Mouse (Mus musculus): ENCODE measurements around the gene Ckap5. TPM values are rescaled to one million over a fixed set of nuclear protein-coding genes. Genes with fewer than 3 reads are reported as not detected.
"Not testable (repeated sequence)": the region's sequence is repeated elsewhere in the genome, so short reads cannot be mapped to it uniquely, and the experiment has no call there.

Gene Ckap5
- total RNA-seq, 1 experiment: 68.8 TPM

GRCm38 (mm10) chr2:91484698-91485097, 41.9 kb upstream of the Ckap5 start:
- H3K27ac ChIP-seq (ENCODE audit: insufficient read depth, low read depth, low read length, poor library complexity, severe bottlenecking): no peak overlapping the region
- no peak for DNase-seq (ENCODE audit: low read depth, low spot score)
- in situ Hi-C loops (cut with MboI; ENCODE audit: low sequenced_read_pairs in 2 of 2, unreplicated experiment in 2 of 2): loop anchor here (10.0 to 25.0 kb wide), 2 partner anchors 200 to 372 kb away; partner anchors contain the start of gene Mybpc3 (in 1 of the 2)
- H3K4me1 ChIP-seq (ENCODE audit: control insufficient read depth in 2 of 2, insufficient read depth in 2 of 2, low read length in 2 of 2, poor library complexity in 1 of 2): no peaks in the 10 kb centered on the region
- no peak for TF ChIP-seq CHD2 (IDR thresholded peaks at IDR 0.05; ENCODE audit: low read depth, low read length)
- TF ChIP-seq ZC3H11A (IDR thresholded peaks at IDR 0.05; ENCODE audit: borderline replicate concordance, low read depth, low read length): no peak
- no peak for TF ChIP-seq HCFC1 (IDR thresholded peaks at IDR 0.05; ENCODE audit: borderline replicate concordance, insufficient read depth, low read length)
- TF ChIP-seq MAFK (IDR thresholded peaks at IDR 0.05; ENCODE audit: insufficient read depth, low read depth, low read length): no peak
- no peak for TF ChIP-seq ZNF384 (IDR thresholded peaks at IDR 0.05; ENCODE audit: low read depth, low read length)
- H3K36me3 ChIP-seq (ENCODE audit: control insufficient read depth, insufficient read depth, low read length, poor library complexity, severe bottlenecking): peaks cover 10% of the 10 kb centered on the region; the same call in 1 of the 2 replicates
- H3K9ac ChIP-seq (ENCODE audit: insufficient read depth, low read depth, low read length, poor library complexity, severe bottlenecking): no peak overlapping the region
- H3K9me3 ChIP-seq (ENCODE audit: control insufficient read depth, insufficient read depth, low read depth, low read length): no peaks in the 10 kb centered on the region
- no peak overlapping the region for H3K4me3 ChIP-seq (ENCODE audit: insufficient read depth in 1 of 2, low read depth in 1 of 2, low read length in 2 of 2, poor library complexity in 1 of 2, severe bottlenecking in 1 of 2)

- H3K4me1 ChIP-seq (ENCODE audit: control insufficient read depth in 2 of 2, insufficient read depth in 2 of 2, low read length in 2 of 2, poor library complexity in 1 of 2): no peaks in the 10 kb centered on the region
- no peak overlapping the region for H3K9ac ChIP-seq (ENCODE audit: insufficient read depth, low read depth, low read length, poor library complexity, severe bottlenecking)
- H3K27ac ChIP-seq (ENCODE audit: insufficient read depth, low read depth, low read length, poor library complexity, severe bottlenecking): no peak overlapping the region
- no peak for DNase-seq (ENCODE audit: low read depth, low spot score)
- H3K36me3 ChIP-seq (ENCODE audit: control insufficient read depth, insufficient read depth, low read length, poor library complexity, severe bottlenecking): peaks cover 8% of the 10 kb centered on the region; the same call in 1 of the 2 replicates
- in situ Hi-C loops (cut with MboI; ENCODE audit: low sequenced_read_pairs in 2 of 2, unreplicated experiment in 2 of 2): loop anchor here (10.0 to 25.0 kb wide), 2 partner anchors 200 to 373 kb away; partner anchors contain the start of gene Mybpc3 (in 1 of the 2)
- H3K9me3 ChIP-seq (ENCODE audit: control insufficient read depth, insufficient read depth, low read depth, low read length): no peaks in the 10 kb centered on the region
- H3K4me3 ChIP-seq (ENCODE audit: insufficient read depth in 1 of 2, low read depth in 1 of 2, low read length in 2 of 2, poor library complexity in 1 of 2, severe bottlenecking in 1 of 2): no peak overlapping the region
- no peak for TF ChIP-seq MAFK (IDR thresholded peaks at IDR 0.05; ENCODE audit: insufficient read depth, low read depth, low read length)
- TF ChIP-seq ZC3H11A (IDR thresholded peaks at IDR 0.05; ENCODE audit: borderline replicate concordance, low read depth, low read length): no peak
- TF ChIP-seq HCFC1 (IDR thresholded peaks at IDR 0.05; ENCODE audit: borderline replicate concordance, insufficient read depth, low read length): no peak
- no peak for TF ChIP-seq ZNF384 (IDR thresholded peaks at IDR 0.05; ENCODE audit: low read depth, low read length)
- no peak for TF ChIP-seq CHD2 (IDR thresholded peaks at IDR 0.05; ENCODE audit: low read depth, low read length)
These were observed 41.3 kb upstream of the Ckap5 start for GRCm38 (mm10) chr2:91485256-91485655.

- H3K36me3 ChIP-seq (ENCODE audit: control insufficient read depth, insufficient read depth, low read length, poor library complexity, severe bottlenecking); H3K27ac ChIP-seq (ENCODE audit: insufficient read depth, low read depth, low read length, poor library complexity, severe bottlenecking); DNase-seq (ENCODE audit: low read depth, low spot score); H3K9ac ChIP-seq (ENCODE audit: insufficient read depth, low read depth, low read length, poor library complexity, severe bottlenecking); H3K9me3 ChIP-seq (ENCODE audit: control insufficient read depth, insufficient read depth, low read depth, low read length); H3K4me1 ChIP-seq (ENCODE audit: control insufficient read depth in 2 of 2, insufficient read depth in 2 of 2, low read length in 2 of 2, poor library complexity in 1 of 2); H3K4me3 ChIP-seq (ENCODE audit: insufficient read depth in 1 of 2, low read depth in 1 of 2, low read length in 2 of 2, poor library complexity in 1 of 2, severe bottlenecking in 1 of 2): not testable (repeated sequence)
- in situ Hi-C loops (cut with MboI; ENCODE audit: low sequenced_read_pairs in 2 of 2, unreplicated experiment in 2 of 2): loop anchor here (10.0 to 25.0 kb wide), 2 partner anchors 202 to 375 kb away; partner anchors contain the start of gene Mybpc3 (in 1 of the 2)
- peak; percentile 89 for TF ChIP-seq ZNF384 (IDR thresholded peaks at IDR 0.05; ENCODE audit: low read depth, low read length)
These were observed 39.3 kb upstream of the Ckap5 start for GRCm38 (mm10) chr2:91487295-91487694.

- Histone ChIP-seq H3K36me3 (ENCODE audit: control insufficient read depth, insufficient read depth, low read length, poor library complexity, severe bottlenecking) (peaks cover 23% of the 10 kb centered on the region; the same call in 1 of the 2 replicates), H3K4me1 (ENCODE audit: control insufficient read depth in 2 of 2, insufficient read depth in 2 of 2, low read length in 2 of 2, poor library complexity in 1 of 2) (no peaks in the 10 kb centered on the region), H3K4me3 (ENCODE audit: insufficient read depth in 1 of 2, low read depth in 1 of 2, low read length in 2 of 2, poor library complexity in 1 of 2, severe bottlenecking in 1 of 2) (no peak overlapping the region), H3K9ac (ENCODE audit: insufficient read depth, low read depth, low read length, poor library complexity, severe bottlenecking) (no peak overlapping the region), H3K27ac (ENCODE audit: insufficient read depth, low read depth, low read length, poor library complexity, severe bottlenecking) (no peak overlapping the region), H3K9me3 (ENCODE audit: control insufficient read depth, insufficient read depth, low read depth, low read length) (no peaks in the 10 kb centered on the region)
- DNase-seq (ENCODE audit: low read depth, low spot score): no peak
- TF ChIP-seq MAFK (IDR thresholded peaks at IDR 0.05; ENCODE audit: insufficient read depth, low read depth, low read length): no peak
- TF ChIP-seq CHD2 (IDR thresholded peaks at IDR 0.05; ENCODE audit: low read depth, low read length): no peak
- no peak for TF ChIP-seq HCFC1 (IDR thresholded peaks at IDR 0.05; ENCODE audit: borderline replicate concordance, insufficient read depth, low read length)
- TF ChIP-seq ZC3H11A (IDR thresholded peaks at IDR 0.05; ENCODE audit: borderline replicate concordance, low read depth, low read length): no peak
- in situ Hi-C loops (cut with MboI; ENCODE audit: low sequenced_read_pairs in 2 of 2, unreplicated experiment in 2 of 2): loop anchor here in 1 of 2 experiments (25.0 kb wide), 1 partner anchor 380 kb away; the partner anchor contains the start of gene Mybpc3
These were observed 34.4 kb upstream of the Ckap5 start for GRCm38 (mm10) chr2:91492071-91492635.
